Comparison of ENCODE assay signal across 23 mouse cellular contexts in the genomic region with DNA sequence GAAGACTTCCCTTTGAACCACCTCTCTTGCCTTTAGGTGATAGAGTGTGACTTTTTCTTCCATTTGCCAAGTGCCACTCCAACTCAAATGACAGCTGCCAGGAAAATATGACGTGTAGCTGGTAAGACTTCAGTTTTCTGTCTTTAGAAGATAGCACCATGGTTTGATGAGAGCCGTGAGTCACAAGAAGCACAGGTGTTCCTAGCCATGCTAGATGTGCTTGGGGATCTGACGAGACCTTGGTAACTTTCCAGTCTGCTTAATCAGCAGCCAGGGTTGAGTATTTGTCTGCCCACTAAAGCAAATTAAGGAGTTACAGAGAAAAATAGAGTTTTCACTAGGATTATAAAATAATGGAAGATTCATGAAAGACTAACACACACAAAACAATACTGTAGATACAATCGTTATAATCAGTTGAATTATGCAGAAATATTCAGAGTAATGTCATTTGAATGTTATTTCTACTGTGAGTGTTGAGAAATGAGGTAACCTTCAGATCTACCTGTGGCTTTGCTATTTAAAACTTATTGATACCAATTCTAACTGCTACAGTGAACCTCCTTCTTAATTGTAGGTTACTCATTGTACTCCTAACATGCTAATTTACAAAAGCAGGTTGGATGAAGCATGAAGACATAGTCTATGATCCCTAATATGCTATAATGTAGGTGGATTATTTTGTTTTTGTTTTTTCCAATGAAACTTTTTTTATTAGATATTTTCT.
"Had no signal": no experiment of that assay in that cellular context is flagged by ENCODE, and none has a peak within 500 bp of the region (broad histone marks: within the 10 kb centered on the region; RNA-seq: fewer than 3 reads in every experiment).

No protein-coding gene starts in this region.

- ATAC-seq: hindbrain, embryonic 16.5 days; intestine, postnatal 0 days; liver, postnatal 0 days had no signal

- H3K9ac ChIP-seq: heart, embryonic 12.5 days; hindbrain, embryonic 12.5 days; hindbrain, embryonic 14.5 days; limb, embryonic 12.5 days; liver, embryonic 13.5 days; liver, embryonic 15.5 days; liver, postnatal 0 days had no signal

- H3K4me2 ChIP-seq: heart, embryonic 12.5 days; hindbrain, embryonic 12.5 days; hindbrain, embryonic 14.5 days; limb, embryonic 12.5 days; liver, embryonic 11.5 days; liver, embryonic 13.5 days; liver, embryonic 15.5 days had no signal

- H3K36me3 ChIP-seq: heart, embryonic 10.5 days; heart, embryonic 12.5 days; hindbrain, embryonic 12.5 days; limb, embryonic 10.5 days; limb, embryonic 12.5 days; liver, embryonic 13.5 days; liver, embryonic 15.5 days had no signal

- DNase-seq: gastrocnemius, postnatal 14 days; gastrocnemius, postnatal 36 days; heart, adult 18-20 months; heart, postnatal 10 days; kidney, adult 18-20 months; kidney, adult 8-10 months; kidney, postnatal 10 days; kidney, postnatal 25 days; layer of hippocampus, adult 9-11 months; liver; liver, embryonic 13.5 days; liver, postnatal 0 days had no signal

- H3K4me1 ChIP-seq: heart, embryonic 10.5 days; heart, embryonic 12.5 days; hindbrain, embryonic 12.5 days; limb, embryonic 10.5 days; limb, embryonic 12.5 days; liver, embryonic 13.5 days; liver, embryonic 15.5 days had no signal

- H3K9me3 ChIP-seq: heart, embryonic 10.5 days; heart, embryonic 12.5 days; hindbrain, embryonic 12.5 days; limb, embryonic 10.5 days; limb, embryonic 12.5 days; liver, embryonic 13.5 days; liver, embryonic 15.5 days had no signal

- H3K4me3 ChIP-seq: heart, embryonic 10.5 days; heart, embryonic 12.5 days; hindbrain, embryonic 12.5 days; left cerebral cortex, adult 2 months; limb, embryonic 10.5 days; limb, embryonic 12.5 days; liver, embryonic 13.5 days; liver, embryonic 15.5 days had no signal

- H3K27me3 ChIP-seq: heart, embryonic 12.5 days; hindbrain, embryonic 12.5 days; limb, embryonic 12.5 days; liver, embryonic 13.5 days; liver, embryonic 15.5 days had no signal

- H3K27ac ChIP-seq: heart, embryonic 10.5 days; hindbrain, embryonic 12.5 days; hindbrain, embryonic 14.5 days; left cerebral cortex, adult 2 months; limb, embryonic 10.5 days; limb, embryonic 12.5 days; liver, embryonic 13.5 days; liver, embryonic 15.5 days had no signal
